Mouse (Mus musculus) heart, embryonic 11.5 days (tissue): ENCODE measurements at regions not wholly inside any gene's neighbourhood (a gene's known extent, or its start where the extent isn't known, plus 50 kb on each side); places are given as distances from the start of the nearest gene placed in this dataset.

Source experiments
- ATAC-seq: fragments of 200-750 bp; cut with Nextera tagmentation; replicated peaks from 2 replicates; pipeline ENCODE4 v1.8.0; 2017; ENCODE audit warnings: moderate library complexity; ENCODE audit not compliant: insufficient number of reproducible peaks, low FRiP score, low TSS enrichment
- H3K27ac ChIP-seq: fragments of 300-500 bp; sonication (generic); 2 replicates; pipeline ENCODE4 v1.5.1; 2014; ENCODE audit warnings: mild to moderate bottlenecking, low read depth, low read length
- H3K27me3 ChIP-seq: fragments of 300-500 bp; sonication (generic); 2 replicates; pipeline ENCODE4 v1.6.1; 2014; ENCODE audit warnings: mild to moderate bottlenecking, low read length, mixed read lengths; ENCODE audit not compliant: control insufficient read depth, insufficient read depth
- H3K36me3 ChIP-seq: fragments of 300-500 bp; sonication (generic); 2 replicates; pipeline ENCODE4 v1.6.1; 2014; ENCODE audit warnings: mild to moderate bottlenecking, low read length, moderate library complexity, mixed read lengths; ENCODE audit not compliant: control insufficient read depth, insufficient read depth
- H3K4me1 ChIP-seq: fragments of 300-500 bp; sonication (generic); 2 replicates; pipeline ENCODE4 v1.6.1; 2014; ENCODE audit warnings: low read length; ENCODE audit not compliant: control insufficient read depth, insufficient read depth
- H3K4me2 ChIP-seq: fragments of 300-500 bp; sonication (generic); 2 replicates; pipeline ENCODE4 v1.6.1; 2014; ENCODE audit warnings: mild to moderate bottlenecking, moderate library complexity
- H3K4me3 ChIP-seq: fragments of 300-500 bp; sonication (generic); 2 replicates; pipeline ENCODE4 v1.5.1; 2014; ENCODE audit warnings: low read depth, low read length
- H3K9ac ChIP-seq: fragments of 300-500 bp; sonication (generic); 2 replicates; pipeline ENCODE4 v1.6.1; 2014; ENCODE audit warnings: mild to moderate bottlenecking, low read depth, low read length, moderate library complexity
- H3K9me3 ChIP-seq: fragments of 300-500 bp; sonication (generic); replicated peaks from 2 replicates; pipeline ENCODE4 v1.6.1; 2016; ENCODE audit warnings: low read length; ENCODE audit not compliant: control insufficient read depth
- WGBS: fragments of 180-500 bp; shearing (Covaris S2); extraction: QIAGEN DNeasy Blood & Tissue Kit; methylation state at CpG from one replicate; pipeline ENCODE4 v1.1.7; 2014; ENCODE audit not compliant: insufficient replicate concordance; 5-methylcytosine and 5-hydroxymethylcytosine counted together

- Histone ChIP-seq H3K27ac (no peak overlapping the region), H3K4me3 (no peak overlapping the region)
- no peak for ATAC-seq
These were observed 797.1 kb upstream of the Slit2 start for GRCm38 (mm10) chr5:47185868-47186267.

GRCm38 (mm10) chr5:47202164-47202914, 780.6 kb upstream of the Slit2 start:
- ATAC-seq, result no peak
- Histone ChIP-seq H3K4me2 (no peak overlapping the region), H3K27ac (no peak overlapping the region), H3K36me3 (no peaks in the 10 kb centered on the region), H3K27me3 (no peaks in the 10 kb centered on the region), H3K9me3 (no peaks in the 10 kb centered on the region), H3K4me1 (no peaks in the 10 kb centered on the region), H3K4me3 (no peak overlapping the region), H3K9ac (no peak overlapping the region)
- WGBS, result 67% methylated on average over 3 of the region's 3 CpGs

More at GRCm38 (mm10) chr5:47185868-47186267, 797.1 kb upstream of the Slit2 start:
- no peaks in the 10 kb centered on the region for H3K9me3 ChIP-seq
- no peaks in the 10 kb centered on the region for H3K4me1 ChIP-seq
- H3K4me2 ChIP-seq, result no peak overlapping the region
- H3K36me3 ChIP-seq, result no peaks in the 10 kb centered on the region
- H3K9ac ChIP-seq, result no peak overlapping the region
- no peaks in the 10 kb centered on the region for H3K27me3 ChIP-seq

- WGBS, result 77% methylated on average over 1 of the region's 1 CpGs
These were observed 780.0 kb upstream of the Slit2 start for GRCm38 (mm10) chr5:47202915-47203296.

GRCm38 (mm10) chr5:47210542-47210941, 772.4 kb upstream of the Slit2 start:
- Histone ChIP-seq H3K36me3 (no peaks in the 10 kb centered on the region), H3K9ac (no peak overlapping the region), H3K4me2 (no peak overlapping the region), H3K4me3 (no peak overlapping the region), H3K27me3 (no peaks in the 10 kb centered on the region), H3K4me1 (no peaks in the 10 kb centered on the region), H3K9me3 (no peaks in the 10 kb centered on the region), H3K27ac (no peak overlapping the region)
- WGBS, result 72% methylated on average over 1 of the region's 1 CpGs
- no peak for ATAC-seq

More at GRCm38 (mm10) chr5:47202915-47203296, 780.0 kb upstream of the Slit2 start:
- Histone ChIP-seq H3K27ac (no peak overlapping the region), H3K9ac (no peak overlapping the region), H3K36me3 (no peaks in the 10 kb centered on the region), H3K4me2 (no peak overlapping the region), H3K4me3 (no peak overlapping the region), H3K4me1 (no peaks in the 10 kb centered on the region), H3K27me3 (no peaks in the 10 kb centered on the region), H3K9me3 (no peaks in the 10 kb centered on the region)
- no peak for ATAC-seq

GRCm38 (mm10) chr5:47215421-47215820, 767.5 kb upstream of the Slit2 start:
- no peak for ATAC-seq
- H3K4me1 ChIP-seq, result no peaks in the 10 kb centered on the region

GRCm38 (mm10) chr5:47225247-47225646, 757.7 kb upstream of the Slit2 start:
- Histone ChIP-seq H3K4me1 (peaks cover 3% of the 10 kb centered on the region; the same call in 1 of the 2 replicates), H3K9ac (no peak overlapping the region), H3K9me3 (no peaks in the 10 kb centered on the region), H3K4me2 (no peak overlapping the region), H3K4me3 (no peak overlapping the region), H3K36me3 (no peaks in the 10 kb centered on the region), H3K27me3 (no peaks in the 10 kb centered on the region), H3K27ac (no peak overlapping the region)
- ATAC-seq, result no peak
- WGBS, result 77% methylated on average over 1 of the region's 1 CpGs

More at GRCm38 (mm10) chr5:47215421-47215820, 767.5 kb upstream of the Slit2 start:
- H3K9me3 ChIP-seq, result no peaks in the 10 kb centered on the region
- no peaks in the 10 kb centered on the region for H3K36me3 ChIP-seq
- H3K4me3 ChIP-seq, result no peak overlapping the region
- no peaks in the 10 kb centered on the region for H3K27me3 ChIP-seq
- H3K4me2 ChIP-seq, result no peak overlapping the region
- H3K9ac ChIP-seq, result no peak overlapping the region
- H3K27ac ChIP-seq, result no peak overlapping the region

GRCm38 (mm10) chr5:47236094-47236493, 746.8 kb upstream of the Slit2 start:
- H3K27ac ChIP-seq, result no peak overlapping the region
- H3K9ac ChIP-seq, result no peak overlapping the region
- no peaks in the 10 kb centered on the region; the same call in 1 of the 2 replicates for H3K9me3 ChIP-seq
- no peaks in the 10 kb centered on the region for H3K4me1 ChIP-seq
- H3K4me2 ChIP-seq, result no peak overlapping the region
- no peaks in the 10 kb centered on the region for H3K27me3 ChIP-seq
- ATAC-seq, result no peak
- no peak overlapping the region for H3K4me3 ChIP-seq
- 56% methylated on average over 1 of the region's 1 CpGs for WGBS
- no peaks in the 10 kb centered on the region for H3K36me3 ChIP-seq

- WGBS, result 53% methylated on average over 2 of the region's 2 CpGs
- H3K27ac ChIP-seq, result peak overlapping the region; percentile 29; the same call in 1 of the 2 replicates
- H3K4me3 ChIP-seq, result no peak overlapping the region
- no peak for ATAC-seq
- no peaks in the 10 kb centered on the region for H3K27me3 ChIP-seq
- no peaks in the 10 kb centered on the region for H3K36me3 ChIP-seq
- H3K4me1 ChIP-seq, result no peaks in the 10 kb centered on the region
- H3K4me2 ChIP-seq, result no peak overlapping the region
- H3K9ac ChIP-seq, result no peak overlapping the region
- H3K9me3 ChIP-seq, result no peaks in the 10 kb centered on the region; the same call in 1 of the 2 replicates
These were observed 742.9 kb upstream of the Slit2 start for GRCm38 (mm10) chr5:47240060-47240459.

- H3K4me3 ChIP-seq, result no peak overlapping the region
- WGBS, result 46% methylated on average over 7 of the region's 7 CpGs
- no peak overlapping the region for H3K4me2 ChIP-seq
- ATAC-seq, result no peak
- peak overlapping the region; percentile 29; the same call in 1 of the 2 replicates for H3K27ac ChIP-seq
- H3K36me3 ChIP-seq, result no peaks in the 10 kb centered on the region
- H3K9me3 ChIP-seq, result no peaks in the 10 kb centered on the region; the same call in 1 of the 2 replicates
- H3K27me3 ChIP-seq, result no peaks in the 10 kb centered on the region
- H3K9ac ChIP-seq, result no peak overlapping the region
- no peaks in the 10 kb centered on the region for H3K4me1 ChIP-seq
These were observed 742.4 kb upstream of the Slit2 start for GRCm38 (mm10) chr5:47240586-47240985.
